ENCODE assay signal across 26 mouse cellular contexts in genomic region chr4:76779558-76780124, GRCm38 (mm10).
A peak's percentile ranks its signal among the peaks of the same experiment; 100 is the strongest.
DNase-seq lines count a peak whose midpoint lies in the region; ATAC-seq lines count a peak whose summit lies in the region.
"Had no signal": no experiment of that assay in that cellular context is flagged by ENCODE, and none has a peak within 500 bp of the region (broad histone marks: within the 10 kb centered on the region; RNA-seq: fewer than 3 reads in every experiment).

No protein-coding gene starts in this region.

- no peaks in the 10 kb centered on the region for H3K36me3 ChIP-seq in forebrain, embryonic 13.5 days (ENCODE audit: poor library complexity, severe bottlenecking)
- no peaks in the 10 kb centered on the region for H3K36me3 ChIP-seq in forebrain, embryonic 11.5 days (ENCODE audit: control insufficient read depth, insufficient read depth, low read length)
- no peaks in the 10 kb centered on the region for H3K36me3 ChIP-seq in hindbrain, embryonic 14.5 days (replicated peaks; ENCODE audit: control insufficient read depth, insufficient read depth)
- no peaks in the 10 kb centered on the region for H3K36me3 ChIP-seq in hindbrain, embryonic 16.5 days (ENCODE audit: control insufficient read depth, insufficient read depth, low read length)
- no peaks in the 10 kb centered on the region for H3K36me3 ChIP-seq in neural tube, embryonic 14.5 days (ENCODE audit: control insufficient read depth, insufficient read depth, low read length)
- H3K36me3 ChIP-seq: embryonic facial prominence, embryonic 12.5 days; limb, embryonic 13.5 days; lung, embryonic 15.5 days; midbrain, embryonic 12.5 days; stomach, embryonic 15.5 days had no signal

- ATAC-seq in forebrain, embryonic 13.5 days, result peak; percentile 65; the same call in 1 of the 2 replicates
- no peak for ATAC-seq in forebrain, embryonic 11.5 days (replicated peaks; ENCODE audit: low FRiP score)
- ATAC-seq in hindbrain, embryonic 14.5 days (ENCODE audit: low FRiP score), result 0 out of 2 replicates have a peak, but pooled peaks have one; percentile 34
- no peak for ATAC-seq in hindbrain, embryonic 16.5 days
- peak; percentile 56 for ATAC-seq in neural tube, embryonic 14.5 days (ENCODE audit: low read depth)
- ATAC-seq: activated CD4-positive, CD25-positive, alpha-beta regulatory T cell, adult 4 months had no signal

- no peaks in the 10 kb centered on the region for H3K27me3 ChIP-seq in forebrain, embryonic 13.5 days
- no peaks in the 10 kb centered on the region for H3K27me3 ChIP-seq in forebrain, embryonic 11.5 days (ENCODE audit: control insufficient read depth, insufficient read depth, low read length)
- H3K27me3 ChIP-seq in hindbrain, embryonic 14.5 days (ENCODE audit: control insufficient read depth, insufficient read depth, low read length), result no peaks in the 10 kb centered on the region
- H3K27me3 ChIP-seq in hindbrain, embryonic 16.5 days (replicated peaks; ENCODE audit: control insufficient read depth, insufficient read depth, low read length), result no peaks in the 10 kb centered on the region
- no peaks in the 10 kb centered on the region for H3K27me3 ChIP-seq in neural tube, embryonic 14.5 days (ENCODE audit: control insufficient read depth, insufficient read depth, low read length)
- H3K27me3 ChIP-seq: CH12.LX; embryonic facial prominence, embryonic 12.5 days; limb, embryonic 13.5 days; lung, embryonic 15.5 days; midbrain, embryonic 12.5 days; stomach, embryonic 15.5 days had no signal

- DNase-seq in forebrain, embryonic 11.5 days (ENCODE audit: low spot score), result no peak
- DNase-seq in hindbrain, embryonic 14.5 days (ENCODE audit: low spot score), result no peak
- peak; percentile 23 for DNase-seq in brain, adult 2 months (ENCODE audit: low read depth, low spot score)
- DNase-seq in adipocyte (ENCODE audit: low spot score), result no peak
- DNase-seq: adrenal gland, adult 8-10 months; cerebellum, adult 11 months; cerebellum, adult 9-11 months; embryo, embryonic 11 days; gastrocnemius, postnatal 10 days; heart, postnatal 14 days; kidney, adult 18-20 months; kidney, postnatal 4 days; right cerebral cortex, postnatal 25 days; thymus, postnatal 14 days had no signal

- H3K4me3 ChIP-seq in forebrain, embryonic 13.5 days, result no peak overlapping the region
- H3K4me3 ChIP-seq in forebrain, embryonic 11.5 days (ENCODE audit: low read depth, low read length), result no peak overlapping the region
- H3K4me3 ChIP-seq in hindbrain, embryonic 14.5 days (replicated peaks; ENCODE audit: low read length), result no peak overlapping the region
- no peak overlapping the region for H3K4me3 ChIP-seq in hindbrain, embryonic 16.5 days (ENCODE audit: low read length)
- H3K4me3 ChIP-seq in neural tube, embryonic 14.5 days (ENCODE audit: low read depth, low read length), result no peak overlapping the region
- H3K4me3 ChIP-seq: embryonic facial prominence, embryonic 12.5 days; limb, embryonic 13.5 days; lung, embryonic 15.5 days; midbrain, embryonic 12.5 days; myocyte; stomach, embryonic 15.5 days had no signal

- no peak overlapping the region for H3K9ac ChIP-seq in forebrain, embryonic 13.5 days
- no peak overlapping the region for H3K9ac ChIP-seq in forebrain, embryonic 11.5 days (ENCODE audit: low read length)
- peak overlapping the region; percentile 11; the same call in 1 of the 2 replicates for H3K9ac ChIP-seq in hindbrain, embryonic 14.5 days
- H3K9ac ChIP-seq in hindbrain, embryonic 16.5 days (ENCODE audit: low read depth, low read length), result no peak overlapping the region
- H3K9ac ChIP-seq in neural tube, embryonic 14.5 days (replicated peaks; ENCODE audit: low read depth, low read length), result no peak overlapping the region
- H3K9ac ChIP-seq: embryonic facial prominence, embryonic 12.5 days; limb, embryonic 13.5 days; lung, embryonic 15.5 days; midbrain, embryonic 12.5 days; stomach, embryonic 15.5 days had no signal

- no peaks in the 10 kb centered on the region for H3K4me1 ChIP-seq in forebrain, embryonic 13.5 days
- no peaks in the 10 kb centered on the region for H3K4me1 ChIP-seq in forebrain, embryonic 11.5 days (replicated peaks; ENCODE audit: control insufficient read depth, insufficient read depth, low read length)
- peaks cover 6% of the 10 kb centered on the region; the same call in 1 of the 2 replicates for H3K4me1 ChIP-seq in hindbrain, embryonic 14.5 days (replicated peaks; ENCODE audit: control insufficient read depth, insufficient read depth, low read length)
- no peaks in the 10 kb centered on the region for H3K4me1 ChIP-seq in hindbrain, embryonic 16.5 days (ENCODE audit: control insufficient read depth, insufficient read depth, low read depth, low read length)
- H3K4me1 ChIP-seq in neural tube, embryonic 14.5 days (ENCODE audit: control insufficient read depth, insufficient read depth, low read length), result 0 out of 2 replicates have a peak, but pooled peaks cover 3% of the 10 kb centered on the region
- H3K4me1 ChIP-seq: embryonic facial prominence, embryonic 12.5 days; limb, embryonic 13.5 days; lung, embryonic 15.5 days; midbrain, embryonic 12.5 days; stomach, embryonic 15.5 days had no signal

- H3K27ac ChIP-seq in forebrain, embryonic 13.5 days, result no peak overlapping the region
- H3K27ac ChIP-seq in forebrain, embryonic 11.5 days (ENCODE audit: low read depth, low read length), result no peak overlapping the region
- peak overlapping the region; percentile 47; the same call in 1 of the 2 replicates for H3K27ac ChIP-seq in hindbrain, embryonic 14.5 days
- no peak overlapping the region for H3K27ac ChIP-seq in hindbrain, embryonic 16.5 days (ENCODE audit: low read depth, low read length)
- no peak overlapping the region for H3K27ac ChIP-seq in neural tube, embryonic 14.5 days (ENCODE audit: low read depth, low read length)
- H3K27ac ChIP-seq: embryonic facial prominence, embryonic 12.5 days; limb, embryonic 13.5 days; lung, embryonic 15.5 days; midbrain, embryonic 12.5 days; stomach, embryonic 15.5 days had no signal

- 72% methylated on average over 4 of the region's 4 CpGs for WGBS in forebrain, embryonic 13.5 days
- WGBS in forebrain, embryonic 11.5 days, result 83% methylated on average over 4 of the region's 4 CpGs
- 51% methylated on average over 4 of the region's 4 CpGs for WGBS in hindbrain, embryonic 14.5 days
- 70% methylated on average over 4 of the region's 4 CpGs for WGBS in hindbrain, embryonic 16.5 days
- WGBS in neural tube, embryonic 14.5 days, result 55% methylated on average over 4 of the region's 4 CpGs

- no peaks in the 10 kb centered on the region for H3K9me3 ChIP-seq in forebrain, embryonic 13.5 days (replicated peaks)
- H3K9me3 ChIP-seq in forebrain, embryonic 11.5 days (ENCODE audit: control insufficient read depth, low read length), result no peaks in the 10 kb centered on the region
- H3K9me3 ChIP-seq in hindbrain, embryonic 14.5 days (ENCODE audit: control insufficient read depth, low read length), result no peaks in the 10 kb centered on the region
- H3K9me3 ChIP-seq in hindbrain, embryonic 16.5 days (ENCODE audit: control insufficient read depth, low read length), result no peaks in the 10 kb centered on the region
- H3K9me3 ChIP-seq in neural tube, embryonic 14.5 days (ENCODE audit: control insufficient read depth, low read length), result no peaks in the 10 kb centered on the region
- H3K9me3 ChIP-seq: embryonic facial prominence, embryonic 12.5 days; limb, embryonic 13.5 days; lung, embryonic 15.5 days; midbrain, embryonic 12.5 days; stomach, embryonic 15.5 days had no signal

- H3K4me2 ChIP-seq in forebrain, embryonic 13.5 days, result no peak overlapping the region
- no peak overlapping the region for H3K4me2 ChIP-seq in forebrain, embryonic 11.5 days (ENCODE audit: low read depth, low read length, severe bottlenecking)
- no peak overlapping the region for H3K4me2 ChIP-seq in hindbrain, embryonic 14.5 days (replicated peaks)
- H3K4me2 ChIP-seq in hindbrain, embryonic 16.5 days (ENCODE audit: low read length), result no peak overlapping the region
- no peak overlapping the region for H3K4me2 ChIP-seq in neural tube, embryonic 14.5 days (ENCODE audit: low read depth, low read length)
- H3K4me2 ChIP-seq: embryonic facial prominence, embryonic 12.5 days; limb, embryonic 13.5 days; liver, embryonic 11.5 days; lung, embryonic 15.5 days; midbrain, embryonic 12.5 days; stomach, embryonic 15.5 days had no signal

Comparison
In these comparisons a context has a peak if more than half of its experiments do, and no peak if none do; other contexts are left out.
1. ATAC-seq: peak in forebrain, embryonic 13.5 days (single experiment), hindbrain, embryonic 14.5 days (single experiment) and neural tube, embryonic 14.5 days (single experiment); none in forebrain, embryonic 11.5 days (single experiment) and hindbrain, embryonic 16.5 days (single experiment).